Mouse (Mus musculus): ENCODE data around the gene Macrod1. TPM values are rescaled to one million over a fixed set of nuclear protein-coding genes. Genes with fewer than 3 reads are reported as not detected.
A peak's percentile ranks its signal among the peaks of the same experiment; 100 is the strongest.

Macrod1 gene
- polyA plus RNA-seq, 1 experiment from 2014 or later, result 5.3 TPM

- 89% methylated on average over 5 of the region's 5 CpGs for WGBS
- H3K27me3 ChIP-seq, result peaks cover 25% of the 10 kb centered on the region
- ATAC-seq (ENCODE audit: low FRiP score), result no peak
- H3K4me3 ChIP-seq (replicated peaks), result no peak overlapping the region
- H3K36me3 ChIP-seq (replicated peaks), result no peaks in the 10 kb centered on the region
- H3K4me2 ChIP-seq, result no peak overlapping the region
- H3K9ac ChIP-seq, result no peak overlapping the region
- no peaks in the 10 kb centered on the region for H3K9me3 ChIP-seq
- H3K4me1 ChIP-seq, result peaks cover 30% of the 10 kb centered on the region
- H3K27ac ChIP-seq, result no peak overlapping the region
These were observed 5.5 kb downstream of the Macrod1 start for GRCm38 (mm10) chr19:7062110-7062509.

GRCm38 (mm10) chr19:7062916-7063315 is 6.3 kb downstream of the Macrod1 start:
- H3K9me3 ChIP-seq, result no peaks in the 10 kb centered on the region
- 95% methylated on average over 8 of the region's 8 CpGs for WGBS
- H3K4me2 ChIP-seq, result no peak overlapping the region
- peaks cover 30% of the 10 kb centered on the region for H3K4me1 ChIP-seq
- no peak overlapping the region for H3K27ac ChIP-seq
- H3K36me3 ChIP-seq (replicated peaks), result no peaks in the 10 kb centered on the region
- no peak overlapping the region for H3K4me3 ChIP-seq (replicated peaks)
- H3K9ac ChIP-seq, result no peak overlapping the region
- peaks cover 28% of the 10 kb centered on the region for H3K27me3 ChIP-seq
- ATAC-seq (ENCODE audit: low FRiP score), result no peak

- ATAC-seq (ENCODE audit: low FRiP score), result peak; percentile 59
- WGBS, result 3% methylated on average over 3 of the region's 3 CpGs
- Histone ChIP-seq H3K36me3 (replicated peaks) (no peaks in the 10 kb centered on the region), H3K27ac (no peak overlapping the region), H3K9me3 (no peaks in the 10 kb centered on the region), H3K4me2 (no peak overlapping the region), H3K4me1 (peaks cover 38% of the 10 kb centered on the region), H3K9ac (no peak overlapping the region), H3K4me3 (replicated peaks) (no peak overlapping the region), H3K27me3 (peaks cover 24% of the 10 kb centered on the region)
These were observed 8.0 kb downstream of the Macrod1 start for GRCm38 (mm10) chr19:7064571-7064970.

- peak overlapping the region; percentile 54 for H3K27ac ChIP-seq
- H3K4me2 ChIP-seq, result peak overlapping the region; percentile 24; the same call in 1 of the 2 replicates
- peaks cover 24% of the 10 kb centered on the region for H3K27me3 ChIP-seq
- H3K9ac ChIP-seq, result 0 out of 2 replicates have a peak overlapping the region, but pooled peaks have one; percentile 13
- no peak for ATAC-seq (ENCODE audit: low FRiP score)
- H3K9me3 ChIP-seq, result no peaks in the 10 kb centered on the region
- WGBS, result 39% methylated on average over 15 of the region's 15 CpGs
- no peak overlapping the region for H3K4me3 ChIP-seq (replicated peaks)
- peaks cover 54% of the 10 kb centered on the region for H3K4me1 ChIP-seq
- H3K36me3 ChIP-seq (replicated peaks), result no peaks in the 10 kb centered on the region
These were observed 9.6 kb downstream of the Macrod1 start for GRCm38 (mm10) chr19:7066034-7066827.

GRCm38 (mm10) chr19:7066828-7067342 is 10.3 kb downstream of the Macrod1 start:
- Histone ChIP-seq H3K4me2 (no peak overlapping the region), H3K27ac (peak overlapping the region; percentile 54; the same call in 1 of the 2 replicates), H3K4me3 (replicated peaks) (no peak overlapping the region), H3K36me3 (replicated peaks) (no peaks in the 10 kb centered on the region), H3K9me3 (no peaks in the 10 kb centered on the region), H3K4me1 (peaks cover 58% of the 10 kb centered on the region), H3K27me3 (peaks cover 30% of the 10 kb centered on the region), H3K9ac (0 out of 2 replicates have a peak overlapping the region, but pooled peaks have one; percentile 29)
- ATAC-seq (ENCODE audit: low FRiP score), result no peak
- WGBS, result 50% methylated on average over 8 of the region's 8 CpGs

GRCm38 (mm10) chr19:7067344-7068050 is 10.9 kb downstream of the Macrod1 start:
- no peaks in the 10 kb centered on the region for H3K9me3 ChIP-seq
- H3K4me1 ChIP-seq, result peaks cover 64% of the 10 kb centered on the region
- H3K36me3 ChIP-seq (replicated peaks), result no peaks in the 10 kb centered on the region
- WGBS, result 61% methylated on average over 20 of the region's 20 CpGs
- H3K27me3 ChIP-seq, result peaks cover 35% of the 10 kb centered on the region
- no peak; the same call in 1 of the 2 replicates for ATAC-seq (ENCODE audit: low FRiP score)
- H3K4me2 ChIP-seq, result 0 out of 2 replicates have a peak overlapping the region, but pooled peaks have one; percentile 28
- H3K4me3 ChIP-seq (replicated peaks), result no peak overlapping the region
- 0 out of 2 replicates have a peak overlapping the region, but pooled peaks have one; percentile 19 for H3K27ac ChIP-seq
- H3K9ac ChIP-seq, result peak overlapping the region; percentile 29; the same call in 1 of the 2 replicates

GRCm38 (mm10) chr19:7068136-7068535 is 11.5 kb downstream of the Macrod1 start:
- Histone ChIP-seq H3K9ac (no peak overlapping the region), H3K27me3 (peaks cover 37% of the 10 kb centered on the region), H3K4me1 (peaks cover 71% of the 10 kb centered on the region), H3K27ac (peak overlapping the region; percentile 77; the same call in 1 of the 2 replicates), H3K4me3 (replicated peaks) (no peak overlapping the region), H3K9me3 (no peaks in the 10 kb centered on the region), H3K4me2 (peak overlapping the region; percentile 28), H3K36me3 (replicated peaks) (no peaks in the 10 kb centered on the region)
- peak; percentile 33 for ATAC-seq (ENCODE audit: low FRiP score)
- 4% methylated on average over 14 of the region's 14 CpGs for WGBS

- no peaks in the 10 kb centered on the region for H3K9me3 ChIP-seq
- H3K36me3 ChIP-seq (replicated peaks), result no peaks in the 10 kb centered on the region
- H3K27ac ChIP-seq, result peak overlapping the region; percentile 77
- ATAC-seq (ENCODE audit: low FRiP score), result no peak
- peak overlapping the region; percentile 28 for H3K4me2 ChIP-seq
- H3K27me3 ChIP-seq, result peaks cover 41% of the 10 kb centered on the region
- H3K4me3 ChIP-seq (replicated peaks), result no peak overlapping the region
- H3K9ac ChIP-seq, result no peak overlapping the region; the same call in 1 of the 2 replicates
- WGBS, result 37% methylated on average over 11 of the region's 11 CpGs
- H3K4me1 ChIP-seq, result peaks cover 78% of the 10 kb centered on the region
These were observed 12.3 kb downstream of the Macrod1 start for GRCm38 (mm10) chr19:7068661-7069531.

- Histone ChIP-seq H3K4me3 (replicated peaks) (no peak overlapping the region), H3K9ac (peak overlapping the region; percentile 17; the same call in 1 of the 2 replicates)
- no peak; the same call in 1 of the 2 replicates for ATAC-seq (ENCODE audit: low FRiP score)
These were observed 13.5 kb downstream of the Macrod1 start for GRCm38 (mm10) chr19:7069781-7070763.

GRCm38 (mm10) chr19:7070775-7071174 is 14.2 kb downstream of the Macrod1 start:
- no peaks in the 10 kb centered on the region for H3K36me3 ChIP-seq (replicated peaks)
- peaks cover 41% of the 10 kb centered on the region for H3K27me3 ChIP-seq
- peak overlapping the region; percentile 16; the same call in 1 of the 2 replicates for H3K4me2 ChIP-seq
- no peaks in the 10 kb centered on the region for H3K9me3 ChIP-seq
- no peak overlapping the region for H3K4me3 ChIP-seq (replicated peaks)
- peak overlapping the region; percentile 77 for H3K27ac ChIP-seq
- peaks cover 85% of the 10 kb centered on the region for H3K4me1 ChIP-seq
- no peak overlapping the region for H3K9ac ChIP-seq
- WGBS, result 7% methylated on average over 4 of the region's 4 CpGs
- ATAC-seq (ENCODE audit: low FRiP score), result no peak

More at GRCm38 (mm10) chr19:7069781-7070763, 13.5 kb downstream of the Macrod1 start:
- Histone ChIP-seq H3K27me3 (peaks cover 41% of the 10 kb centered on the region), H3K9me3 (no peaks in the 10 kb centered on the region), H3K4me2 (peak overlapping the region; percentile 43), H3K4me1 (peaks cover 86% of the 10 kb centered on the region), H3K27ac (peak overlapping the region; percentile 77), H3K36me3 (replicated peaks) (no peaks in the 10 kb centered on the region)
- 3% methylated on average over 33 of the region's 35 CpGs for WGBS
